Mouse (Mus musculus) embryonic fibroblast, embryonic 13.5 days (primary cell): ENCODE measurements around the gene Stx11.

Experiments used
- CTCF ChIP-seq: IDR thresholded peaks from 2 replicates; pipeline ENCODE4 v1.5.1; 2011; ENCODE audit warnings: mild to moderate bottlenecking, control low read depth, low read length, moderate library complexity, borderline replicate concordance; ENCODE audit not compliant: insufficient read depth
- POLR2A ChIP-seq: IDR thresholded peaks from 2 replicates; pipeline ENCODE4 v1.6.1; 2011; ENCODE audit warnings: low read depth, mild to moderate bottlenecking, control low read depth, low read length, moderate library complexity

- TF ChIP-seq CTCF: no peak
- no peak for TF ChIP-seq POLR2A
These were observed 6.8 kb downstream of the Stx11 start for GRCm38 (mm10) chr10:12957271-12957670.
